Mouse (Mus musculus) kidney, adult 2 months (tissue): ENCODE data around the gene Tmem30b.

Experiments
- CTCF ChIP-seq: fragments of 200-500 bp; conservative IDR thresholded peaks from 2 replicates; pipeline ENCODE4 v1.5.1; 2011; ENCODE audit warnings: low read depth, mild to moderate bottlenecking, control low read depth, low read length, moderate library complexity, mixed read lengths; ENCODE audit not compliant: insufficient read depth, insufficient read length
- POLR2A ChIP-seq: fragments of 200-500 bp; IDR thresholded peaks from one replicate; pipeline ENCODE4 v1.6.1; 2011; ENCODE audit warnings: low read depth, low read length, control low read depth

- no peak for TF ChIP-seq POLR2A
- TF ChIP-seq CTCF, result no peak
Observed at GRCm38 (mm10) chr12:73574632-73575031, 28.4 kb upstream of the Tmem30b start.
